Mouse (Mus musculus) kidney, adult 2 months (tissue): ENCODE measurements around the gene Aco2. TPM values are rescaled to one million over a fixed set of nuclear protein-coding genes. Genes with fewer than 3 reads are reported as not detected.

Experiments
- DNase-seq: peaks from one replicate; pipeline ENCODE4 v3.0.0; 2021
- H3K27ac ChIP-seq: fragments of 200-500 bp; 2 replicates; pipeline ENCODE4 v1.5.1; 2012; ENCODE audit warnings: low read depth, low read length, control low read depth, inconsistent platforms; ENCODE audit not compliant: insufficient read depth
- H3K27me3 ChIP-seq: fragments of 200-500 bp; replicated peaks from 2 replicates; pipeline ENCODE4 v1.6.1; 2012; ENCODE audit warnings: mild to moderate bottlenecking, moderate library complexity, low read length, inconsistent platforms; ENCODE audit not compliant: control insufficient read depth, insufficient read depth
- H3K36me3 ChIP-seq: fragments of 200-500 bp; 2 replicates; pipeline ENCODE4 v1.6.1; 2012; ENCODE audit warnings: mild to moderate bottlenecking, moderate library complexity, low read length, inconsistent platforms; ENCODE audit not compliant: control insufficient read depth, insufficient read depth
- H3K4me1 ChIP-seq: fragments of 200-500 bp; 2 replicates; pipeline ENCODE4 v1.6.1; 2011; ENCODE audit warnings: low read length; ENCODE audit not compliant: control insufficient read depth, insufficient read depth
- H3K4me3 ChIP-seq: fragments of 200-500 bp; 2 replicates; pipeline ENCODE4 v1.5.1; 2011; ENCODE audit warnings: mild to moderate bottlenecking, low read depth, low read length, control low read depth; ENCODE audit not compliant: insufficient read depth
- CTCF ChIP-seq: fragments of 200-500 bp; conservative IDR thresholded peaks from 2 replicates; pipeline ENCODE4 v1.5.1; 2011; ENCODE audit warnings: low read depth, mild to moderate bottlenecking, control low read depth, low read length, moderate library complexity, mixed read lengths; ENCODE audit not compliant: insufficient read depth, insufficient read length
- POLR2A ChIP-seq: fragments of 200-500 bp; IDR thresholded peaks from one replicate; pipeline ENCODE4 v1.6.1; 2011; ENCODE audit warnings: low read depth, low read length, control low read depth
- WGBS: fragments of 180-500 bp; shearing (Covaris S2); methylation state at CpG from one replicate; pipeline ENCODE4 v1.1.7; 2018; 5-methylcytosine and 5-hydroxymethylcytosine counted together
- polyA plus RNA-seq: library from polyadenylated mRNA; depleted of rRNA; stranded (reverse); fragments of >200 nt; gene quantifications from 2 replicates; pipeline ENCODE4 v1.2.3, GENCODE M21; 2012

Aco2 gene
- polyA plus RNA-seq, 1 experiment = 915 TPM

DNA sequence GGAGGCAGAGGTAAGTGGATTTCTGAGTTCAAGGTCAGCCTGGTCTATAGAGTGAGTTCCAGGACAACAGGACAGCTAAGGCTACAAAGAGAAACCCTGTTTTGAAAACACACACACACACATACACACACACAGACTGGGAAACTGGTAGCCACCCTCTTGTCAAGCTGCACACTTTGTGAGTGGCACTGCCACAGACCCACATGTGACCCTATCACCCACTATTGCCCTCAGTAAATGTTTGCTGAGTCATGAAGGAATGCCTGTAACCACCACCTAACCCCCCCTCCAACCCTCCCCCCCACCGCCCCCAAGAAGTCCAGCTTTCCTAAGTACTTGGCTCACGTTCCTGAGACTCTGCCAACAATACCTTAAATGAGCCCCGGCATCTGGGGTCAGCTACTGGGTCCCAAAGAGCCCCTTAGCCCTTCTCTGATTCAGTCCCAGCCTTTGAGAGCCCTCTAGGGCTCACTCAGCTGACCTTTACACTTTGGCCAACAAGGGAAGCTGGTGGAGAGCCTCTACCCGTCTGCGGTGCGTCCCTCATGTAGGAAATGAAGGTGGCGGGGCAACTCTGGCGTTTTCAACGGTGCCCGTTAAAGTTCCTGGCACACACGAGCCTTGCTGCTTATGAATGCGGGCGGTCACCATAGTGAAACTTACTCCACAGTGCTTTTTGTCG, 33.4 kb upstream of the Aco2 start:
- Histone ChIP-seq H3K36me3 (no peaks in the 10 kb centered on the region), H3K27ac (peak overlapping the region; percentile 94), H3K27me3 (no peaks in the 10 kb centered on the region), H3K4me3 (no peak overlapping the region), H3K4me1 (peaks cover 52% of the 10 kb centered on the region)
- TF ChIP-seq CTCF (no peak), POLR2A (no peak)
- DNase-seq = peak; percentile 71
- 24% methylated on average over 14 of the region's 14 CpGs for WGBS

DNA sequence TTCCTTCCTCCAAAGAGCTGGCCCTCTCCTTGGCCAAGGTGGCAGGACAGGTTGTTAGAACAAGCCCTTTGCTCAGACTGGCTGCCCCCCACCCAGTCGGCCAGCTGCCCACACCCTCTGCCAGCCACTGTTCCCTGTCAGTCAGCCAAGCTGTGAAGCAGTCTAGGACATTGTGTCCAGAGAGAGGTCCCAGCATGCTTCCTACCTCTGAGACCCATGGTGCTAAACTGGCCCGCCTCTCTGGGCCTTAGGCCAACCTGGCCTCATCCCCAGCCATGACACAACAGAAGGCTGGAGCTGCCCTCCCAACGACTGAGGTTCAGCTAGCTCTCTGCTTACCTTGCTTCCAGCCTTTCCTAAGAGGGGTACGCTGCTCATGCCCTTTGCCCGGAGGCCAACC, 32.5 kb upstream of the Aco2 start:
- Histone ChIP-seq H3K4me3 (no peak overlapping the region), H3K27me3 (no peaks in the 10 kb centered on the region), H3K4me1 (peaks cover 43% of the 10 kb centered on the region), H3K27ac (peak overlapping the region; percentile 94), H3K36me3 (no peaks in the 10 kb centered on the region)
- 22% methylated on average over 5 of the region's 5 CpGs for WGBS
- TF ChIP-seq POLR2A (no peak), CTCF (no peak)
- DNase-seq = peak; percentile 98

DNA sequence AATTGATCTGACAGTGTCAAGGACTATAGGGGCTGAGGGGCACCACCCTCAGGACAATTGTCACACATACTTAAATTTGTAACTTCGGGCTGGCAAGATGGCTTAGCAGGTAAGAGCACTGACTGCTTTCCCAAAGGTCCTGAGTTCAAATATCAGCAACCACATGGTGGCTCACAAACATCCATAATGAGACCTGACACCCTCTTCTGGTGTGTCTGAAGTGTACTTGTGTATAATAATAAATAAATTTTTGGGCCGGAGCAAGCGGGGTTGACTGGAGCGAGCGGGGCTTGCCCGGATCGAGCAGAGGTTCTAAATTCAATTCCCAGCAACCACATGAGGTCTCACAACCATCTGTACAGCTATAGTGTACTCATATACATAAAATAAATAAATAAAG, 31.8 kb upstream of the Aco2 start:
- Histone ChIP-seq H3K27me3 (no peaks in the 10 kb centered on the region), H3K27ac (peak overlapping the region; percentile 72), H3K4me1 (peaks cover 40% of the 10 kb centered on the region), H3K4me3 (no peak overlapping the region), H3K36me3 (no peaks in the 10 kb centered on the region)
- no peak for DNase-seq
- WGBS = 86% methylated on average over 7 of the region's 7 CpGs
- TF ChIP-seq POLR2A = no peak

GRCm38 (mm10) chr15:81842275-81842674, 29.8 kb upstream of the Aco2 start:
- H3K4me1 ChIP-seq = peaks cover 41% of the 10 kb centered on the region
- WGBS = 96% methylated on average over 7 of the region's 7 CpGs
- no peak overlapping the region for H3K4me3 ChIP-seq
- no peaks in the 10 kb centered on the region for H3K27me3 ChIP-seq
- no peak for DNase-seq
- TF ChIP-seq CTCF (no peak), POLR2A (no peak)
- H3K36me3 ChIP-seq = no peaks in the 10 kb centered on the region
- no peak overlapping the region for H3K27ac ChIP-seq

DNA sequence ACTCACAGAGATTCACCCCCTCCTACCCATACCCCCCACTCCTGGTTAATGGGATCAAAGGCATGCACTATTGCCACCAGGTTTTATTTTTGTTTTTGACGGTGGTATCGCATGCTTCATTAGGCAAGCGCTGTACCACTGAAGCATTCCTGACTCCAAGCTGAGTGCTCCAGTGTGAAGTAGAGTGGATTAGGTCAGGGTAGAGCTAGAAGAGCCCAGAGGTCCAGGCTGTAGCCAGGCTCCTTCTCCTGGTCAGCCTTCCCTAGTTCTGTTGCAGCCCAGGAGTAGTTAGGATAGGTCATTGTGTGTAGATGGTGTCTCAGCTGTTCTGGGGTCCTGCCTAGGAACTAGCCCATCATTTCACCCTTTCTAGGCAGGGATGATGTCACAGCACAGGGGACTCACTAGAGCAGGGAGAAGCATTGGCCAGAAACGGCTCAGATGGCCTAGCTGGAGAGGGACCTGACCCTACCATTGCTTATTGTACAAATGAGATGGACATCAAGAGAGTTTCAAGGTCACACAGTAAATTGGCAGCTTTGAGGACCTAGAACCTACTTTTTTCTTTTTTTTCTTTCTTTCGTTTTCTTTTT, 27.0 kb upstream of the Aco2 start:
- Histone ChIP-seq H3K27ac (peak overlapping the region; percentile 87), H3K36me3 (peaks cover 2% of the 10 kb centered on the region), H3K4me3 (no peak overlapping the region), H3K4me1 (peaks cover 28% of the 10 kb centered on the region), H3K27me3 (no peaks in the 10 kb centered on the region)
- peak; percentile 52 for DNase-seq
- 30% methylated on average over 5 of the region's 5 CpGs for WGBS
- TF ChIP-seq POLR2A (no peak), CTCF (no peak)

- Histone ChIP-seq H3K27ac (peak overlapping the region; percentile 87), H3K4me1 (peaks cover 26% of the 10 kb centered on the region), H3K36me3 (peaks cover 6% of the 10 kb centered on the region), H3K4me3 (no peak overlapping the region), H3K27me3 (no peaks in the 10 kb centered on the region)
- peak; percentile 91 for DNase-seq
- TF ChIP-seq CTCF = no peak
- TF ChIP-seq POLR2A = no peak
- WGBS = 12% methylated on average over 4 of the region's 4 CpGs
These were observed 26.4 kb upstream of the Aco2 start for GRCm38 (mm10) chr15:81845724-81846123.

GRCm38 (mm10) chr15:81846755-81847154, 25.4 kb upstream of the Aco2 start:
- Histone ChIP-seq H3K4me1 (peaks cover 26% of the 10 kb centered on the region), H3K4me3 (no peak overlapping the region), H3K36me3 (peaks cover 14% of the 10 kb centered on the region), H3K27ac (peak overlapping the region; percentile 5; the same call in 1 of the 2 replicates), H3K27me3 (no peaks in the 10 kb centered on the region)
- 54% methylated on average over 9 of the region's 9 CpGs for WGBS
- no peak for TF ChIP-seq POLR2A
- TF ChIP-seq CTCF = no peak
- DNase-seq = peak; percentile 38

GRCm38 (mm10) chr15:81847161-81847560, 24.9 kb upstream of the Aco2 start:
- no peak for TF ChIP-seq CTCF
- TF ChIP-seq POLR2A = no peak
- H3K4me1 ChIP-seq = peaks cover 26% of the 10 kb centered on the region
- 75% methylated on average over 4 of the region's 4 CpGs for WGBS
- peak overlapping the region; percentile 5; the same call in 1 of the 2 replicates for H3K27ac ChIP-seq
- H3K36me3 ChIP-seq = peaks cover 14% of the 10 kb centered on the region
- no peaks in the 10 kb centered on the region for H3K27me3 ChIP-seq
- no peak for DNase-seq
- H3K4me3 ChIP-seq = no peak overlapping the region
